Mouse (Mus musculus): ENCODE data around the gene Ttc22. TPM values are rescaled to one million over a fixed set of nuclear protein-coding genes. Genes with fewer than 3 reads are reported as not detected.
A peak's percentile ranks its signal among the peaks of the same experiment; 100 is the strongest.

Gene Ttc22
- total and polyA plus RNA-seq, 2 experiments: 0.09 TPM; not detected in 1

- H3K4me3 ChIP-seq (ENCODE audit: insufficient read depth, low read depth, low read length): no peak overlapping the region
- no peaks in the 10 kb centered on the region for H3K27me3 ChIP-seq (ENCODE audit: control insufficient read depth, insufficient read depth, low read length)
- peaks cover 20% of the 10 kb centered on the region for H3K4me1 ChIP-seq (ENCODE audit: control insufficient read depth, insufficient read depth, low read length)
- H3K27ac ChIP-seq (replicated peaks; ENCODE audit: insufficient read depth, low read depth, low read length): peak overlapping the region; percentile 24
- WGBS: 24% methylated on average over 12 of the region's 12 CpGs
- no peak overlapping the region for H3K9ac ChIP-seq (ENCODE audit: low read depth, low read length)
- H3K36me3 ChIP-seq (ENCODE audit: control insufficient read depth, insufficient read depth, low read length): peaks cover 53% of the 10 kb centered on the region
- DNase-seq (ENCODE audit: extremely low read depth, low read depth, low spot score): peak; percentile 78
- no peaks in the 10 kb centered on the region; the same call in 1 of the 2 replicates for H3K79me2 ChIP-seq (ENCODE audit: control insufficient read depth, insufficient read depth, low read length)
- no peak for TF ChIP-seq CTCF (IDR thresholded peaks at IDR 0.05; ENCODE audit: low read depth, low read length)
- no peak for TF ChIP-seq POLR2A (IDR thresholded peaks at IDR 0.05; ENCODE audit: extremely low read depth, insufficient read depth, low read length)
Observed at GRCm38 (mm10) chr4:106582428-106583153, 39.6 kb upstream of the Ttc22 start.

- no peak overlapping the region for H3K27ac ChIP-seq (replicated peaks; ENCODE audit: insufficient read depth, low read depth, low read length)
- peaks cover 47% of the 10 kb centered on the region for H3K36me3 ChIP-seq (ENCODE audit: control insufficient read depth, insufficient read depth, low read length)
- H3K27me3 ChIP-seq (ENCODE audit: control insufficient read depth, insufficient read depth, low read length): no peaks in the 10 kb centered on the region
- WGBS: 73% methylated on average over 4 of the region's 4 CpGs
- TF ChIP-seq POLR2A (IDR thresholded peaks at IDR 0.05; ENCODE audit: extremely low read depth, insufficient read depth, low read length) (no peak), CTCF (IDR thresholded peaks at IDR 0.05; ENCODE audit: low read depth, low read length) (no peak)
- H3K79me2 ChIP-seq (ENCODE audit: control insufficient read depth, insufficient read depth, low read length): no peaks in the 10 kb centered on the region
- peaks cover 31% of the 10 kb centered on the region for H3K4me1 ChIP-seq (ENCODE audit: control insufficient read depth, insufficient read depth, low read length)
- H3K9ac ChIP-seq (ENCODE audit: low read depth, low read length): no peak overlapping the region
- H3K4me3 ChIP-seq (ENCODE audit: insufficient read depth, low read depth, low read length): no peak overlapping the region
- DNase-seq (ENCODE audit: extremely low read depth, low read depth, low spot score): peak; percentile 6
Observed at GRCm38 (mm10) chr4:106584665-106585064, 37.6 kb upstream of the Ttc22 start.

DNA sequence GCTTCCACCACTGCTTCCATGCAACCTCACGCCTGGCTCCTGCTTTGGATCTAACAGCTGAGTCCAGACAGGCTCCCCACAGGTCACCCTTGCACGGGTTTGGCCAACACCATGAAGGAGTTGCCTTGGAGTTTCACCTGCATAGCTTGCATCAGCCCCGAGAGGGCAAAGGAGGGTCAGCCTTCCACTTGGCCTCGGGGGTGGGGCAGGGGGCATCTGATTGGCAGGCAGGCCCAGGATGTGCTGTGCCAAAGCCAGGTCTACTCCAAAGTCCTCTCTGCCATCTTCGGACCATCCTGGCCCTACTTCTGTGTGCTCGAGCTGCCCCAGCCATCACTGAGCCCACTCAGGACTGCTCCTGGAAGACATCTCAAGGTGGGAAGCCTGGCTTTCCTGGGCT, 35.2 kb upstream of the Ttc22 start:
- DNase-seq (ENCODE audit: extremely low read depth, low read depth, low spot score): peak; percentile 94
- no peak overlapping the region for H3K4me3 ChIP-seq (ENCODE audit: insufficient read depth, low read depth, low read length)
- H3K27ac ChIP-seq (replicated peaks; ENCODE audit: insufficient read depth, low read depth, low read length): peak overlapping the region; percentile 30
- H3K4me1 ChIP-seq (ENCODE audit: control insufficient read depth, insufficient read depth, low read length): peaks cover 29% of the 10 kb centered on the region
- WGBS: 21% methylated on average over 6 of the region's 6 CpGs
- no peaks in the 10 kb centered on the region for H3K27me3 ChIP-seq (ENCODE audit: control insufficient read depth, insufficient read depth, low read length)
- TF ChIP-seq CTCF (IDR thresholded peaks at IDR 0.05; ENCODE audit: low read depth, low read length) (no peak), POLR2A (IDR thresholded peaks at IDR 0.05; ENCODE audit: extremely low read depth, insufficient read depth, low read length) (no peak)
- H3K36me3 ChIP-seq (ENCODE audit: control insufficient read depth, insufficient read depth, low read length): peaks cover 35% of the 10 kb centered on the region; the same call in 1 of the 2 replicates
- no peak overlapping the region for H3K9ac ChIP-seq (ENCODE audit: low read depth, low read length)
- H3K79me2 ChIP-seq (ENCODE audit: control insufficient read depth, insufficient read depth, low read length): no peaks in the 10 kb centered on the region

DNA sequence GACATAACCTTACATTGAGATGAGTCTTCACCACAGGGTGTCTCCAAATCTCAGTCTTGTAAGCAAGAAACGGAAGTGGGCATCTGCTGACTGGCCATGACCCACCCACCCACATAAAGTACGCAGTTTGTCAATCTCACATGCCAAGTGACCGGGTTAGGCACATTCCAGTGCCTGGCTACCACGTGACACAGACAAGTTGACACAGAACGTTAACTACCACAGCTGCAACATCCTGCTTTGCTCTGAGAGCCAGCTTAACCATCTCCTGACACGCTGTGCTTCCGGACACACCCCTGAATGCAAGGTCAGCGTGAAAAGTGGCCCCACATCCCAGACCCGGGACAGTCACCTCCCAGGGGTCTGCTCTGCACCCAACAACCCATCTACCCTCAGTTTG, 32.1 kb upstream of the Ttc22 start:
- peak; percentile 86 for DNase-seq (ENCODE audit: extremely low read depth, low read depth, low spot score)
- H3K79me2 ChIP-seq (ENCODE audit: control insufficient read depth, insufficient read depth, low read length): no peaks in the 10 kb centered on the region
- H3K27ac ChIP-seq (replicated peaks; ENCODE audit: insufficient read depth, low read depth, low read length): 0 out of 2 replicates have a peak overlapping the region, but pooled peaks have one; percentile 2
- H3K4me3 ChIP-seq (ENCODE audit: insufficient read depth, low read depth, low read length): no peak overlapping the region
- WGBS: 18% methylated on average over 9 of the region's 9 CpGs
- no peak for TF ChIP-seq POLR2A (IDR thresholded peaks at IDR 0.05; ENCODE audit: extremely low read depth, insufficient read depth, low read length)
- no peak for TF ChIP-seq CTCF (IDR thresholded peaks at IDR 0.05; ENCODE audit: low read depth, low read length)
- no peak overlapping the region for H3K9ac ChIP-seq (ENCODE audit: low read depth, low read length)
- peaks cover 21% of the 10 kb centered on the region; the same call in 1 of the 2 replicates for H3K36me3 ChIP-seq (ENCODE audit: control insufficient read depth, insufficient read depth, low read length)
- H3K27me3 ChIP-seq (ENCODE audit: control insufficient read depth, insufficient read depth, low read length): no peaks in the 10 kb centered on the region
- H3K4me1 ChIP-seq (ENCODE audit: control insufficient read depth, insufficient read depth, low read length): peaks cover 23% of the 10 kb centered on the region

- H3K27me3 ChIP-seq (ENCODE audit: control insufficient read depth, insufficient read depth, low read length): no peaks in the 10 kb centered on the region
- TF ChIP-seq CTCF (IDR thresholded peaks at IDR 0.05; ENCODE audit: low read depth, low read length): no peak
- no peak for TF ChIP-seq POLR2A (IDR thresholded peaks at IDR 0.05; ENCODE audit: extremely low read depth, insufficient read depth, low read length)
- 52% methylated on average over 9 of the region's 9 CpGs for WGBS
- H3K36me3 ChIP-seq (ENCODE audit: control insufficient read depth, insufficient read depth, low read length): peaks cover 18% of the 10 kb centered on the region; the same call in 1 of the 2 replicates
- H3K4me1 ChIP-seq (ENCODE audit: control insufficient read depth, insufficient read depth, low read length): peaks cover 23% of the 10 kb centered on the region
- H3K79me2 ChIP-seq (ENCODE audit: control insufficient read depth, insufficient read depth, low read length): no peaks in the 10 kb centered on the region
- H3K9ac ChIP-seq (ENCODE audit: low read depth, low read length): no peak overlapping the region
- H3K27ac ChIP-seq (replicated peaks; ENCODE audit: insufficient read depth, low read depth, low read length): no peak overlapping the region
- DNase-seq (ENCODE audit: extremely low read depth, low read depth, low spot score): no peak
- H3K4me3 ChIP-seq (ENCODE audit: insufficient read depth, low read depth, low read length): no peak overlapping the region
Observed at GRCm38 (mm10) chr4:106590871-106591270, 31.4 kb upstream of the Ttc22 start.

DNA sequence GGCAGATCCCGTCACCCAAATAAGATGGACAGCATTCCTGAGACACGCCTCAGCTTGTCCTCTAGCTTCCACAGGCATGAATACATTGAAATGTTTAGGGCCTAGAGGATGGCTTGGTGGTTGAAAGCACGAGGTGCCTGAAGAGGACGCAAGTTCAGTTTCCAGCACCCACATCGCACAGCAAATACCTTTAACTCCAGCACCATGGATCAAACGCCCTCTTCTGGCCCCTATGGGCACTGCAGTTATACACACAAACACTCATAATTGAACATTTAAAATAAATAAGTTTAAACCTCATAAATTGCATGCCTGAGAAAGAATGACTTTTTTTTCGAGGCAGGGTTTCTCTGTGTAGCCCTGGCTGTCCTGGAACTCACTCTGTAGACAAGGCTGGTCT, 28.6 kb upstream of the Ttc22 start:
- Histone ChIP-seq H3K27ac (replicated peaks; ENCODE audit: insufficient read depth, low read depth, low read length) (no peak overlapping the region), H3K36me3 (ENCODE audit: control insufficient read depth, insufficient read depth, low read length) (0 out of 2 replicates have a peak, but pooled peaks cover 4% of the 10 kb centered on the region), H3K4me1 (ENCODE audit: control insufficient read depth, insufficient read depth, low read length) (peaks cover 9% of the 10 kb centered on the region), H3K9ac (ENCODE audit: low read depth, low read length) (no peak overlapping the region), H3K4me3 (ENCODE audit: insufficient read depth, low read depth, low read length) (no peak overlapping the region), H3K79me2 (ENCODE audit: control insufficient read depth, insufficient read depth, low read length) (no peaks in the 10 kb centered on the region), H3K27me3 (ENCODE audit: control insufficient read depth, insufficient read depth, low read length) (no peaks in the 10 kb centered on the region)
- peak; percentile 12 for DNase-seq (ENCODE audit: extremely low read depth, low read depth, low spot score)
- peak; percentile 43 for TF ChIP-seq CTCF (IDR thresholded peaks at IDR 0.05; ENCODE audit: low read depth, low read length)
- no peak for TF ChIP-seq POLR2A (IDR thresholded peaks at IDR 0.05; ENCODE audit: extremely low read depth, insufficient read depth, low read length)
- WGBS: 60% methylated on average over 7 of the region's 7 CpGs
